Mouse (Mus musculus): ENCODE measurements around the gene Tex38.

The Tex38 gene

GRCm38 (mm10) chr4:115780918-115781317 is at the start of gene Tex38:
Tex38 (minus strand) TSS chr4:115781018.
- no peak for DNase-seq

DNA sequence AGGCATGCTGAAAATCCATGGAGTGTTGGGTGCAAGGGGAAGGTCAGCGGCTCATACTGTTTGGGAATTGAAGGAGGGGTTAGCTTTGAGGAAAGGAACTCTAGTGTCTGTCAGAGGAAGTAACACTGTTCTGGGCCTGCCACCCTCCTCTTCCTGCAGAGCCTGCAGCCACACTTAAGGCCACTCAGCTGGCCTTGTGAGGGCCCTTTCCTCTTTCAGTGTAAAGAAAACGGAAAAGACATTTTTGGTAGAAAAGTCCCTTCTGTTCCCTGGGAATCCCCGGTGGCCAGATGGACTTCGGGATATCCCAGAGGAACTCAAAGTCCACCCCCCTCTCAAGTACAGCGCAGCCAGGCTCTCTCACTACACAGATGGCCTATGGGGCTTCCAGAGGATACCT is 49.7 kb upstream of the Tex38 start:
- no peak for DNase-seq

- DNase-seq, result no peak
These were observed 47.7 kb upstream of the Tex38 start for GRCm38 (mm10) chr4:115828572-115828902.

DNA sequence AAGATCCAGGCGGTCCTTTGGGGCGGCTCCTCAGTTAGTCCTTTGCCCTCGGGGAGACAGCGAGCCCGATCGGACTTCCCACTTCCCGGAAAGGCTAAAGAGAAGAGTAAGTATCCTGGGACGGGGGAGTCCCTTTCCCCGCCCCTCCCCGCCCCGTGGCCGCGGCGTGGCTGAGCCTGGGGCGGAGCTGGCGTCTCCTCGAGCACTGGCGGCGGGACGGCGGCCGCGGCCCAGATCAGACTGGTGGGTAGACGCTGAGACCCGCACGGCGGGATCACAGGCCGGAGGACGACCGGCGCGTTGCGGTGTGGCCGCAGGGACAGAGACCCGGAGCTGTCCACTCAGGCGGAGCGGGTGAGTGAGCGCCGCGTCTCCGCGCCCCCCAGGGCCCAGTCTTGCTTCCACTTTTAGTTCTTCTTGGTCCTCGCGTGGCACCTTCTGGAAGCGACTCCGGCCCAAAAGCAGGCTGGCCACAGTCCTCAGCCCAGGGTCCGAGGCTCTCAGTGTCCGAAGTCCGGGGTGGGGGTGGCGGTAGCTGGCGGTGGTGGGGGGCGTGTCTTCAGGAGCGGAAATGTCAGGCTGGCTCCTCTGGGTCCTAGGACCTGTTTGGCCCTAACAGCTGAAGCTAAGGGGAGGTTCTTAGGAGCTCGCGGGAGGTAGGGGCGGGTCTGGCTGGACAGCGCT is 47.2 kb upstream of the Tex38 start, which contains the start of gene Mob3c:
TSS of gene Mob3c (plus strand) at position 205 of the 684 bp plus-strand sequence.
- peak; percentile 72 for DNase-seq

- DNase-seq, result no peak
These were observed 46.7 kb upstream of the Tex38 start for GRCm38 (mm10) chr4:115827535-115827887.

- no peak for DNase-seq
These were observed 46.2 kb upstream of the Tex38 start for GRCm38 (mm10) chr4:115827066-115827465.

GRCm38 (mm10) chr4:115825271-115825670 is 44.5 kb upstream of the Tex38 start:
- DNase-seq, result no peak

DNA sequence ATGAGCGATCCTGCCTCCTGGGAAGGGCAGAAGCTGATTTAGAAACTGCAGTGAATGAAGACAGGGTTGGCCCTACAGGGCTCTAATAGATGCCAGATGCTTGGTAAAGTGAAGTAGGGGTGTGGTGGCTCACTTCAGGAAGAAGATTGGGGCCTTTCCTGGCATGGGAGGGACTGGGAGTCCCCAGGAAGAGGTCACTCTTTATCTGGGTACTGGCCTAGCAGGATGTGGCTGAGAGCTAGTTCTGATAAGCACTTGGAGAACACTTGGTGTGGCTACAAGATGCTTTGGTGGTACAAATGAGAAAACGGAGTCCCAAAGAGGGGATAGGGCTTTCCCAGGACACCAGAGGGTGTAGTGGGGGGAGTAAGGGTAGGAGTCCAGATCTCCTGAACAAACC is 43.4 kb upstream of the Tex38 start:
- no peak for DNase-seq

- DNase-seq, result no peak
These were observed 41.1 kb upstream of the Tex38 start for GRCm38 (mm10) chr4:115821928-115822327.

DNA sequence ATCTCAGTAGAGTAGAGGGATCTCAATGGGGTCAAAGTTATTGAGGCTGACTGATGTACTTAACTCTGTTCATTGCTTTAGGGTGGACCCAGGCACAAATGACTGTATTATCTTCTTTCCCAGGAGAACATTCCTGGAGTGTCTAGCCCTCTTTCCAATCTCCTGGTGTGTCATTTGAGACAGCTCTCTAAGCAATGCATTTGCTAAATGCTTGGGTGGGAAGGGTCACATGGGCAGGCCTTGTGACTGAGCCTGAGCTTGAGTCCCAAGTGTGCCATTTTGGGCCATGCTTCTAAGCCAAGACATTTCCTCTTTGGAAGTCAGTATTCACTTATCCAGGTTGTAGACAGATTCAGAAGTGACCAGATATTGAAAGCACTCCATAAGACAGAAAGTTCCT is 40.6 kb upstream of the Tex38 start:
- no peak for DNase-seq

- DNase-seq, result no peak
These were observed 40.1 kb upstream of the Tex38 start for GRCm38 (mm10) chr4:115820944-115821343.

- no peak for DNase-seq
These were observed 39.4 kb upstream of the Tex38 start for GRCm38 (mm10) chr4:115820199-115820598.

DNA sequence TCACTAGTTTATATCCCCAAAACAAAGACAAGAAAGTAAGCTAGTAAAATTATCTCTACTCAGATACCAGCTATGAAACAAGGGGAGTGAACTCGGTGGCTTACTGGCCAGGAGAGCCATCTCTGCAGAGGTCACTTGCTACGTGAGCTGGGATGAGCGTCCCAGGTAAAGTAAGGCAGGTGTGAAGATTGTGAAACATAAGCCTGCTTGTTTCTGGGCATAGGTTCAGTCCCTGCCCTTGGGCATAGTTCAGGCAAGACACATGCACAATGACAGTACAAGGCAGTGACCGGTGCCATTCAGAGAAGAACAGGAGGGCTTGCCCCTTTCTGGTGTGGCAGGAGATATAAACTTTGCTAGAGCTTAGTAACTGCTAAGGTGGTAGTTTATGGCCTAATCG is 34.8 kb upstream of the Tex38 start:
- DNase-seq, result no peak

GRCm38 (mm10) chr4:115812326-115812725 is 31.5 kb upstream of the Tex38 start:
- DNase-seq, result no peak

GRCm38 (mm10) chr4:115799981-115800380 is 19.2 kb upstream of the Tex38 start:
- no peak for DNase-seq

DNA sequence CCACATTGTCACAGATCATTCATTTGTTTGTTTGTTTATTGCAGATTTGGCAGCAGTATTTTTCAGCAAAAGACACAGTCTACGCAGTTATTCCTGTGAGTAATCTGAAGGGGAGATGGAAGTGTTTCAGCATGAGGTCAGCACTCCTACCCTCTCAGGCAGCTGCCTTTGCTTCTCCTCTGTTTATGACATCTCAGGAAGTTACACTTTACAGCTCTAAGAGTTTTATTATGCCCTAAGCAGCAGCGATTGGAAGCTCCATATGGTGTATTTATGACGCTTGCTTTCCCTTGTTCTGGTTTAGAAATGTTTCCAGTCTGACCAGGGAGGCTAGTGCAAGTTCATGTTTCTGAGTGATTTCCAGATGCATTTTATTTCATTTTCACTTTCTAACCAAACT is 14.5 kb upstream of the Tex38 start:
- DNase-seq, result no peak

GRCm38 (mm10) chr4:115790864-115791263 is 10.0 kb upstream of the Tex38 start:
- no peak for DNase-seq

GRCm38 (mm10) chr4:115785511-115786034 is 4.8 kb upstream of the Tex38 start:
- no peak for DNase-seq

DNA sequence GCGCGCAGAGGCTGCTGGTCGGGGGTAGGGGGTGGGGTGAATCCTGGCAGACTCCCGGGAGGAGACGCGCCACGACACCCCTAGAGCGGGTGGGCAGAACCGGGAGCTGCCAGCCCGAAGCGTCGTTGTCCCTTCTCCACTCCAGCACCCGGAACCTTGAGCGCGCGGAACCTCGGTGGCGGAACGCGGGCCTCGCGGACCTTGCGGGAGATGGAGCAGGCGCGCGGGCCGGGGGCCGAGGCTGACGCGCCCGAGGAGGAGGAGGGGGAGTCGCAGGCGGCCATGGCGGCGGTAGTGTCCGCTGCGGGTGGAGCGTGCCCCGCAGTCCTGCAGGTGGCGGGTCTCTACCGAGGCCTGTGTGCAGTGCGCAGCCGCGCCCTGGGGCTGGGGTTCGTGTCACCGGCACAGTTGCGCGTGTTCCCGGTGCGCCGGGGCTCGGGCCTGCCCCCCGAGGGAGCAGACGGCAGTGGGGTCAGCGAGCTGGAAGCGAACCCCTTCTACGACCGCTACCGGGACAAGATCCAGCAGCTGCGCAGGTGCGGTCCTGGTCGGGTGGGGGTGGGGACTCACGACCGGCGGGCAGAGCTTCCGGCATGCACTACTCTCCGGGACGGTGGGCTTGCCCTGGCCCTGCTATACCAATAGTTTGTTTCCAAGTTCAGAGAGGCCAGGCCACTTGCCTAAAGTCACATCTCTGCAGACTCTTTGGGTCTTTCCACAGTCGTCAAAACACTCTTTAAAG is 4.1 kb upstream of the Tex38 start, which contains the start of gene Atpaf1:
TSS of gene Atpaf1 (plus strand) at position 44 of the 742 bp plus-strand sequence.
- DNase-seq, result peak; percentile 83

DNA sequence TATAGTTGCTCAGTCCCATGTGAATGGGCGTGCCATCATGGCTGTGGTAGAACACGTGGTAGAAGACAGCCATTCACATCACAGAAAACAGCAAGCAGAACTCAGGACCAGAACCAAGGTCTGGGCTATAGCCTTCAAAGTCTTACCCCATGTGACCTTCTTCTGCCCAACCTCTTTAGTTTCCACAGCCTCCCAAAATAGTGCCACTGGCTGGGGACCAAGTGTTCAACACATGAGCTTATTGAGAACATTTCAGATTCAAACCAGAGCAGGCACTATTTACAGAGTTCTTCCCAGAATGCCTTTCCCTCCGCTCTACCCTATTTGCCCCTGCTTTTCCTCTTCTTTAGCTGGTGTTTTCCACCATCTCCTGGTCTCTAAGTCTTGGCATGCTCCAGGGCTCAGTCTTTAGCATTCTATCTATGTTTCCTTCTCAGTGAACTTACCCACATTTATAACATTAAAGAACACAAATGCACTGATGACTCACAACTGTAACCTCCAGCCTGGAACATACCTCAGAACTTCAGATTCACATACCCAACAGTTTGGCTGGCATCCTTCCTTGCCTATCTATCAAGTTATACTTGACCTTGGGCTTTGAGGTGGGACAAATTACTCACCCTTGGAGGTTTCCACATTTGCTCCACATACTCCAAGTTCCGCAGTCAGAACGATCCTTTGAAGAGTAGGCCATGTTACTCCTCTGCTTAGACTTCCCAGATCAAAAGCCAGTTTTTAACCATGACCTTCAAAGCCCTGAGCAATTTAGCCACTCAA is 1.4 kb upstream of the Tex38 start:
- DNase-seq, result no peak

DNA sequence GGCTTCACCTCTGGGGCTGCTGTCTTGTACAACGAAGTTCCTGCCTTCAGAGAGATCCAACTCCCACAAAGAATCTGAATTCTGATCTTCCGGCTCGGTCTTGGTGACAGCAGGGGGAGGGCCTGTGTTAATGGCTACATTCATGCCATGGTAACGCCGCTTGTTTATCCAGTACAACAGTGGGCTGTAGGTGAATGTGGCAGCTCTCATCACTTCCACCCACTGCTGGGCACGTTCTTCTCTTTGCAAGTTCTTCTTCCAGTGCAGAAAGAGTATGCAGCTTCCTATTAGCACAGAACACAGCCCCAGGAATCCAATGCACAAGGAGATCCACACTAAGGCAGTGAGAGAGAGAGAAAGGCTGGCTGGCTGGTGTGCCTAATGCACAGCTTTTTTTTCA is 549 bp downstream of the Tex38 start:
- no peak for DNase-seq

DNA sequence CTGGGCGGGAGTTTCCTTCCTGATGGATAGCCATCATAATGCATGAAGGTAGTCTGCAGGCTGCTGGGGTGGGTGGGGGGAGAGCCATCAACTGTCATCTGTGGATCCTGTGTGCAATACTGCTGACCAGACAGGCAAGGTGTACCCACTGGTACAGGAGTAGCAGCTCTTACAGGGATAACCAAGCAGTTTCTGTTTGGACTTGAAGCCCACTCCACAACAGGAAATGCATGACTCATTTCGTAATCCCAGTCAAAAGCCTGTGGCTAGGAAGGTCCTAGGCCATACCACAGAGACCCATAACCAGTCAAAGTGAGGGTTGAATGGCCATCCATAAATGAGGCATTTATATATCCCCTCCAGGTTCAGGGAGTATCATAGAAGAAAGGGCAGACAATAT is 3.2 kb downstream of the Tex38 start:
- DNase-seq, result no peak

DNA sequence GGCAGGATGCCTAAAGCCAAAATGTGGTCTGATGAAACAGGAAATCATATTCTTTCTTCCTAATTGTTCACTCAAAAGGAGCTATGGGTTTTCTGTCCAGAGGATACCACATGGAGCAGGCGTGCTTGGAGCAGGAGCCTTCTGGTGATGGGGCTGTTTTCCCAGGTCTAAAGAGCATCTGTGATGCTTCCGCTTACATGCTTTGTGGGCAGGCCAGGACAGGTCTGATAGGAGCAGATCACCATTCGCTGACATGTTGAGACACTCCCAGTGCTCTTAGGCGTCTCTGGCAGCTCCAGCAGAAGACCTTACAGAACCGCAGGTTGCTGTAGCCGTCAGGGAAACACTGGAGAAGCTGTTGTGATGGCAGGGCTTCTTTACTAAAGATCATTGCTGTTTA is 5.8 kb downstream of the Tex38 start:
- DNase-seq, result no peak
